Mouse (Mus musculus) liver, adult 2 months (tissue): ENCODE measurements around the gene Pick1.

ENCODE experiments used
- CTCF ChIP-seq: fragments of 200-500 bp; IDR thresholded peaks from 2 replicates; pipeline ENCODE4 v1.5.1; 2011; ENCODE audit warnings: low read depth, low read length, control low read depth
- POLR2A ChIP-seq: fragments of 200-500 bp; IDR thresholded peaks from 2 replicates; pipeline ENCODE4 v1.6.1; 2011; ENCODE audit warnings: low read length, control low read depth; ENCODE audit not compliant: insufficient read depth; ENCODE audit errors: extremely low read depth

- no peak for TF ChIP-seq CTCF
- no peak for TF ChIP-seq POLR2A
Observed at GRCm38 (mm10) chr15:79265384-79265783, 36.4 kb downstream of the Pick1 start.
